Mouse (Mus musculus): ENCODE measurements around the gene Arhgef17. TPM values are rescaled to one million over a fixed set of nuclear protein-coding genes. Genes with fewer than 3 reads are reported as not detected.
A peak's percentile ranks its signal among the peaks of the same experiment; 100 is the strongest.

Arhgef17 gene
- polyA plus RNA-seq, 1 experiment from 2014 or later, result 6.2 TPM

DNA sequence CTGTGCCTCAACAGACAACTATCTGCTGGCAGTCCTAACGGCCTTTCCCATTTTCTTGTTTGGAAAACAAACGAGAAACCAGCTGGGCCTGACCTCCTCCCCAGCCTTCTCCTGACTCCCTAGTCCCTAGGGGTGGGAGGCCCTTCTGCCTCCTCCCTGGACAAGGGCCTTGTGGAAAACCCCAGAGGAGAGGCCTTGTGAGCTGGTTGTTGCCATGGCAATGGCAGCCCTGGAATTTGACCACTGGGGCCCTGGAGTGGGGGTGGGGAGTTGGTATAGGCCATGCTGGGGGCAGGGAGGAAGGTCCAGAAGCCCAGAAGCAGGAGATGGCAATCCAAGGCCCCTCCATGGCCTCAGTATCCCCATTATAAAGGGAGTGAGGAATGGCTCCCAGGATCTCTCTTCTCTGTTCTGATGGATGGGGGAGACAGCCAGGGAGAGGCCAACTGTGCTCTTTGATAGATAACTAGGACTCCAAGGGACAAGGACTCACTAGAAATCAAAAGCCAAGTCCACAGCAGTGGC, 20.6 kb downstream of the Arhgef17 start:
- peak overlapping the region; percentile 4 for H3K4me2 ChIP-seq
- peak overlapping the region; percentile 55; the same call in 1 of the 2 replicates for H3K27ac ChIP-seq
- H3K36me3 ChIP-seq, result peaks cover under 1% of the 10 kb centered on the region; the same call in 1 of the 2 replicates
- no peak overlapping the region for H3K9ac ChIP-seq
- peak; percentile 21; the same call in 1 of the 2 replicates for ATAC-seq (ENCODE audit: insufficient read depth, low FRiP score, low read depth)
- no peaks in the 10 kb centered on the region for H3K9me3 ChIP-seq
- no peak overlapping the region for H3K4me3 ChIP-seq (replicated peaks)
- H3K27me3 ChIP-seq (replicated peaks), result no peaks in the 10 kb centered on the region
- peaks cover 69% of the 10 kb centered on the region for H3K4me1 ChIP-seq
- WGBS, result 15% methylated on average over 2 of the region's 2 CpGs

DNA sequence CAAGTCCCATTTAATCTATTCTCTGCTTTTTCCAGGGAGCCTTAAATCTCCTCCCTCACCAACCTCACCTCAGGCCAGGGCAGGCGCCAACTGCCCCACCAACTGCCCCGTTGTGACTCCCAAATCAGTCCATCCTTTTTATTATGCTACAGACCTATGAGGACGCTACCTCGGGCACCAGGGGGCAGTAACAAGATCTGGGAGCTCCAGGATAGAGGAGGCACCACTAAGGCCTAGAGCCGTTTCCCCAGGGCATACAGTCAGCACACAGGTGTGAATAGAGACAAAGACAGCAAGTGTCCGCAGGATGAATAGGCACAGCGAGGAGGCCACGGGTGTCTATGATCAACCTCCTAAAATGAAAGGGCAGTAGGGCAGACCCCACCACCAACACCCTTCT, 23.3 kb downstream of the Arhgef17 start:
- ATAC-seq (ENCODE audit: insufficient read depth, low FRiP score, low read depth), result no peak
- Histone ChIP-seq H3K9ac (no peak overlapping the region), H3K4me1 (peaks cover 49% of the 10 kb centered on the region), H3K36me3 (0 out of 2 replicates have a peak, but pooled peaks cover 3% of the 10 kb centered on the region), H3K4me3 (replicated peaks) (no peak overlapping the region), H3K4me2 (0 out of 2 replicates have a peak overlapping the region, but pooled peaks have one; percentile 16), H3K27me3 (replicated peaks) (no peaks in the 10 kb centered on the region), H3K9me3 (no peaks in the 10 kb centered on the region), H3K27ac (peak overlapping the region; percentile 44; the same call in 1 of the 2 replicates)
- 57% methylated on average over 8 of the region's 8 CpGs for WGBS

- H3K9me3 ChIP-seq, result no peaks in the 10 kb centered on the region
- 0 out of 2 replicates have a peak, but pooled peaks cover 3% of the 10 kb centered on the region for H3K36me3 ChIP-seq
- no peak overlapping the region for H3K4me3 ChIP-seq (replicated peaks)
- peak overlapping the region; percentile 16; the same call in 1 of the 2 replicates for H3K4me2 ChIP-seq
- H3K27me3 ChIP-seq (replicated peaks), result no peaks in the 10 kb centered on the region
- WGBS, result 63% methylated on average over 8 of the region's 8 CpGs
- H3K4me1 ChIP-seq, result peaks cover 49% of the 10 kb centered on the region
- ATAC-seq (ENCODE audit: insufficient read depth, low FRiP score, low read depth), result peak; percentile 47; the same call in 1 of the 2 replicates
- peak overlapping the region; percentile 67 for H3K27ac ChIP-seq
- no peak overlapping the region for H3K9ac ChIP-seq
These were observed 23.8 kb downstream of the Arhgef17 start for GRCm38 (mm10) chr7:100908061-100908460.

DNA sequence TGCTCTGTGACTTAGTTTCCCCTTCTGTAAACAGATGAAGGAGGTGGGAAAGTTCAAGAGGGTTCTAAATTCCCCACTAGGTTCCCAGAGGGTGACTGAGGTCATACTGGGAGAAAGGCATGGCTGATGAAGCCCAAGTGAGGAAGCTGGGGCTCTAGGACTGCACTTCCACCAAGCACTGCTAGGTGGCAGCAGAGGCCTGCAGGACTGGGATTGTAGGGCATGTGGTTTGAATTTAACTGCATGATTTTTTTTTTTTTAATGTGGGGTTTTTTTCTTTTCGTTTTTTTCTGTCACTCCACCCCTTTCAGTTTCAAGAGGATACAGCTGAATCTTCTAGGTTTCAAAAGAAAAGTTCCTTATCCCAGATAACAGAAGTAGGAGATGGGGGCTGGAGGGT, 24.7 kb downstream of the Arhgef17 start:
- ATAC-seq (ENCODE audit: insufficient read depth, low FRiP score, low read depth), result no peak
- Histone ChIP-seq H3K27me3 (replicated peaks) (no peaks in the 10 kb centered on the region), H3K27ac (peak overlapping the region; percentile 67), H3K4me2 (0 out of 2 replicates have a peak overlapping the region, but pooled peaks have one; percentile 2), H3K4me3 (replicated peaks) (no peak overlapping the region), H3K9me3 (no peaks in the 10 kb centered on the region), H3K36me3 (0 out of 2 replicates have a peak, but pooled peaks cover 3% of the 10 kb centered on the region), H3K4me1 (peaks cover 44% of the 10 kb centered on the region), H3K9ac (no peak overlapping the region)
- WGBS, result 0% methylated on average over 1 of the region's 1 CpGs

DNA sequence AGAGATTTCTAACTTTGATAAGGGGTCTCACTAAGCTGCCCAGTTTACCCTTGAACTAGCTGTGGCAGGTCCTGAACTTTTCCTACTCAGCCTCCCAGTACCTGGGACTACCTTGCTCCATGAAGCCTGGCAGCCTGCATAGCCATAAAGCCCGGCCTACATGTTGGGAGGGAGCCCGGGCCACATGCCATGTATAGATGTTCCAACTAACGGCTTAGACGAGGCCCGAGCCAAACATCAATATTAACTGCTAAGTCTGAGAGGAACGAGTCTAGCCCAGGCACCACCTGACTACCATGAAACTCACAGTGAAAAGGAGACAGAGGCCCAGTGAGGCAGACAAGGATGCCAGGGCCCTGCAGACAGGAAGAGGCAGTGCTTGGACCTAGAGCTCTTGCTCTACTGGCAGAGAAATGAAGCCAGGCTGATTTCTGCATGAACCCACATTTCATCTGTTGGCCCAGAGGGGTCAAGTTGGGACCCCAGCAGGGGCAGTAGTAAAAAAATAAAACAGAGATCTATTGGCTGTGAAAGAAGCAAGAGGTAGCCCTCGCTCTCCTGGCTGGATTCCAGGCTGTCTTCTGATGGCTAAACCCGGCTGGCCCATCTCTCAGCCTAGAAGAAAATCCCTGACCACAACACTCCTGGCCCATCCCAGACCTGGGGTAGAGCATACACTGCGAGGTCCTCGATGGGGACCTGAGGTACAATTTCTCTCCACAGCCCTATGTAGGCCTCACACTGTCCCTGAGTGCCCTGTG, 25.7 kb downstream of the Arhgef17 start:
- 0 out of 2 replicates have a peak, but pooled peaks cover 8% of the 10 kb centered on the region for H3K36me3 ChIP-seq
- no peak overlapping the region for H3K4me2 ChIP-seq
- no peaks in the 10 kb centered on the region for H3K9me3 ChIP-seq
- H3K4me3 ChIP-seq (replicated peaks), result no peak overlapping the region
- H3K27me3 ChIP-seq (replicated peaks), result no peaks in the 10 kb centered on the region
- ATAC-seq (ENCODE audit: insufficient read depth, low FRiP score, low read depth), result no peak
- no peak overlapping the region for H3K27ac ChIP-seq
- peaks cover 34% of the 10 kb centered on the region for H3K4me1 ChIP-seq
- H3K9ac ChIP-seq, result no peak overlapping the region
- 84% methylated on average over 10 of the region's 10 CpGs for WGBS

GRCm38 (mm10) chr7:100905037-100905436, 26.9 kb downstream of the Arhgef17 start:
- 0 out of 2 replicates have a peak, but pooled peaks cover 8% of the 10 kb centered on the region for H3K36me3 ChIP-seq
- peaks cover 22% of the 10 kb centered on the region for H3K4me1 ChIP-seq
- no peak overlapping the region for H3K9ac ChIP-seq
- WGBS, result 76% methylated on average over 7 of the region's 7 CpGs
- H3K9me3 ChIP-seq, result no peaks in the 10 kb centered on the region
- no peak overlapping the region for H3K27ac ChIP-seq
- no peak for ATAC-seq (ENCODE audit: insufficient read depth, low FRiP score, low read depth)
- H3K27me3 ChIP-seq (replicated peaks), result no peaks in the 10 kb centered on the region
- no peak overlapping the region for H3K4me3 ChIP-seq (replicated peaks)
- no peak overlapping the region for H3K4me2 ChIP-seq

- Histone ChIP-seq H3K9ac (no peak overlapping the region), H3K4me1 (peaks cover 19% of the 10 kb centered on the region), H3K27me3 (replicated peaks) (no peaks in the 10 kb centered on the region), H3K4me2 (no peak overlapping the region), H3K27ac (no peak overlapping the region), H3K36me3 (0 out of 2 replicates have a peak, but pooled peaks cover 8% of the 10 kb centered on the region), H3K9me3 (no peaks in the 10 kb centered on the region), H3K4me3 (replicated peaks) (no peak overlapping the region)
- 82% methylated on average over 5 of the region's 5 CpGs for WGBS
- no peak for ATAC-seq (ENCODE audit: insufficient read depth, low FRiP score, low read depth)
These were observed 27.3 kb downstream of the Arhgef17 start for GRCm38 (mm10) chr7:100904612-100905011.

- Histone ChIP-seq H3K4me3 (replicated peaks) (no peak overlapping the region), H3K27ac (no peak overlapping the region), H3K27me3 (replicated peaks) (no peaks in the 10 kb centered on the region), H3K36me3 (0 out of 2 replicates have a peak, but pooled peaks cover 8% of the 10 kb centered on the region), H3K9ac (no peak overlapping the region), H3K4me1 (peaks cover 7% of the 10 kb centered on the region; the same call in 1 of the 2 replicates), H3K4me2 (no peak overlapping the region), H3K9me3 (no peaks in the 10 kb centered on the region)
- ATAC-seq (ENCODE audit: insufficient read depth, low FRiP score, low read depth), result no peak
- 74% methylated on average over 9 of the region's 9 CpGs for WGBS
These were observed 29.3 kb downstream of the Arhgef17 start for GRCm38 (mm10) chr7:100902451-100903137.

GRCm38 (mm10) chr7:100897828-100898227, 34.1 kb downstream of the Arhgef17 start:
- 82% methylated on average over 5 of the region's 5 CpGs for WGBS
- H3K36me3 ChIP-seq, result 0 out of 2 replicates have a peak, but pooled peaks cover 5% of the 10 kb centered on the region
- no peak for ATAC-seq (ENCODE audit: insufficient read depth, low FRiP score, low read depth)
- no peak overlapping the region for H3K27ac ChIP-seq
- no peak overlapping the region for H3K9ac ChIP-seq
- H3K4me2 ChIP-seq, result no peak overlapping the region
- no peaks in the 10 kb centered on the region for H3K27me3 ChIP-seq (replicated peaks)
- no peak overlapping the region for H3K4me3 ChIP-seq (replicated peaks)
- H3K4me1 ChIP-seq, result peaks cover 29% of the 10 kb centered on the region
- H3K9me3 ChIP-seq, result no peaks in the 10 kb centered on the region

DNA sequence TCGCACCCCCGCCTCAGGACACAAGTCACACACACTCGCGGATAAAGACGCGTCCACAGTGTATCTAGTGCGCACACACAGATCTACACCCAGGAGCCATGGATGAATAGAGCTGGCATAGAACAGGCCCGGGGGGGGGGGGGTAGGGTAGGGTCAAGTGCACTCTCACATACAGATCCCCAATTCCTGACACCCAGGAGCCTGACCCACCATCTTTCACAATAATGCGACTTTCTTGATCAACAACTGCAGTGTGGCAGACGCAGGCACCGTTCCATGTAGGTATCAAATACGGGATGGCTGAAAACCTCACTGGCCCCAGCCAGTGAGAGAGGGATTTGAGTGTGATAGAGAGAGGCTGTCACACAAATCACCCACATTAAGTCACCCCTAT, 37.1 kb downstream of the Arhgef17 start:
- H3K36me3 ChIP-seq, result peaks cover 1% of the 10 kb centered on the region; the same call in 1 of the 2 replicates
- H3K27me3 ChIP-seq (replicated peaks), result no peaks in the 10 kb centered on the region
- no peak; the same call in 1 of the 2 replicates for ATAC-seq (ENCODE audit: insufficient read depth, low FRiP score, low read depth)
- H3K4me2 ChIP-seq, result peak overlapping the region; percentile 88
- H3K4me3 ChIP-seq (replicated peaks), result peak overlapping the region; percentile 46
- no peak overlapping the region for H3K27ac ChIP-seq
- H3K9ac ChIP-seq, result peak overlapping the region; percentile 42; the same call in 1 of the 2 replicates
- 4% methylated on average over 12 of the region's 12 CpGs for WGBS
- H3K9me3 ChIP-seq, result no peaks in the 10 kb centered on the region
- H3K4me1 ChIP-seq, result peaks cover 29% of the 10 kb centered on the region

DNA sequence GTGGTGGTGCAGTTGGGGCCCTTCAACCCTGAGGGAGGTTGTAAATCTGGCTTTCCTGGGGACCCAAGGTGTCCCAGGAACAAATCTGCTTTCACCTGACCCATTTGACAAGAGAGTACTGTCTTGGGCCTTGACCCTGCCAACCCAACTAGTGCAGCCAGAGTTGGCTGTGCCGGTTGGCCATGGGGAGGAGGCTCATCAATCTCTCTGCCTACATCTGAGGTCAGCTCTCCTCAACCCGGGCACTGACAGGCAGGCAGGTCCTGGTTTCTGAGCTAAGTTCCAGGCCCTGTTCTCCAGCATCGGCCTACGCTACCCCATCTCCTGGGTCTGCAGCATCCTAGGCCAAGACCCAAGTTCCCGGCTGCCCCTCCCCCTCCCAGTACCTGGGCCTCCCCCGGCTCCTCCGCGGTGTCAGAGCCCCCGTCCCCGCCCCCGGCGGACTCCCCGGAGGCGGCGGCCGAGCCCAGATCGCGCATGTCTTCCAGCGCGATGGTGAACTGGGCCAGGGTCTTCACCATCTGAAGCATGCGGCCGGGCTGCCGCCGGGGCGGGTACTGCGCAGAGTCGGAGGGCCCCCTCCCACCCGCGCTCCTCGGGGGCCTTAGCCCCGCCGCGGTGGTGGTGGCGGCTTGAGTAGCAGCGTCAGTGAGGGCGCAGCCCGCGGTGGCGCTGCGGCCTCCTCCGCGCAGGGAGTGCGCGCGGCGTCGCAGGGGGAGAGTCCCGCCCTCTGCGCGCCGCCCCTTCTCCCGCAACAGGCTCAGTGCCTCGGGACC, 37.7 kb downstream of the Arhgef17 start:
- peak; percentile 41 for ATAC-seq (ENCODE audit: insufficient read depth, low FRiP score, low read depth)
- 4% methylated on average over 50 of the region's 53 CpGs for WGBS
- peaks cover 7% of the 10 kb centered on the region for H3K36me3 ChIP-seq
- H3K4me3 ChIP-seq (replicated peaks), result peak overlapping the region; percentile 46
- no peaks in the 10 kb centered on the region for H3K27me3 ChIP-seq (replicated peaks)
- peaks cover 29% of the 10 kb centered on the region for H3K4me1 ChIP-seq
- no peaks in the 10 kb centered on the region for H3K9me3 ChIP-seq
- H3K9ac ChIP-seq, result peak overlapping the region; percentile 42; the same call in 1 of the 2 replicates
- peak overlapping the region; percentile 88 for H3K4me2 ChIP-seq
- no peak overlapping the region for H3K27ac ChIP-seq
